Mouse (Mus musculus): Measurements from ENCODE around the gene Rnf150.

Gene Rnf150

GRCm38 (mm10) chr8:83011286-83011685 is 148.1 kb downstream of the Rnf150 start:
- DNase-seq (ENCODE audit: low spot score in 2 of 2), result no peak

DNA sequence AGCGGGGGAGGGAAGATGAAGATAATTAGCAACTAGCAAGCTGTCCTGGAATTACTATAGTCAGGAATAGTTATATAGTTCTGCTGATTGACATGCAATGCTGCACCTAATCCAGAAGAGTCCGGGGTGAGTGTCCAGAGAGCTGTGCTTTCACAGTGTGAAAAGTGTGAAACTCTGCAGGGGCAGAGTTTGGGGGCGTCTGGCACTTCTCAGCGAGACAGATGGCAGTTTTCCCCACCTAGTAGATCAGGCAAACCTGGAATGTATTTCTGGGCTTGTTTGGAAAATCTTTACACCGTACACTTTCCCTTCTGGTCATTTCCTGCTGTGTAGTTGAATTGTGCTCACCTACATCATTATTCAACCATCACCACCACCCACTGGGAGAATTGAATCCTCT is 148.6 kb downstream of the Rnf150 start:
- DNase-seq (ENCODE audit: low spot score in 2 of 2), result no peak

DNA sequence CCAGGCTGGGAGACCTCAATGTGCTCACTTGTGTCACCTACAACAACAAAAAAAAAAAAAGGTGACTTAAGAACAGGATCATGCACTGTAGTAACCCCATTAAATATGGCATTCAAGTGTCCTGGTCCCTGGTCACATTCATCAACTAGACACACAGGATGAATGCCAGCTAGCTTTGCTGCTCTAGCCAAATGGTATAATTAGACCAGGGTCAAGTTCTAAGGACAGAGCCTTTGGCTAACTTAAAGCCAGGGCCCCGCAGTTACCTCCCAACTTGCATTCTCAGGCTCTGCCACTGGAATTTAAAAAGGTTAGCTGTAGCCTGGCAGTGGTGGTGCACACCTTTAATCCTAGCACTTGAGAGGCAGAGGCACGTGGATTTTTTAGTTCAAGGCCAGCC is 165.1 kb downstream of the Rnf150 start:
- DNase-seq (ENCODE audit: low spot score in 2 of 2), result no peak

DNA sequence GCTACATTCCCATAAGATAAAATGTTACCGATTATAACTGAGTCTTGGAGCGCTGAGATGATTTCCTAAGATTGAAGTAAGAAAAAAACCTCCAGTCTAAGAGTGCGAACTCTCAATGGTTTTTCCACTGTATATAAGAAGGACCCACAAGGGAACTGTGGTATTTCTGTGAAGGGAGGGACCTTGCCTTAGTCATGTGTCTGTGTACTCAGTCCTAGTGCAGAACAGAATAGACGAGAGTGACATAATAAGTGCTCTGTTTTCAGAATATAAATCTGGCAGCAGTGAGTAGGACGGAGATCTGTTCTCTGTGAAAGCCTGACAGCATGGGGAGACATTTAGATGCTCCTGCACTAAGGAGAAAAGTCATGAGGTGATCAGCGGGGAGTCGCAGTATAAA is 169.6 kb downstream of the Rnf150 start:
- no peak for DNase-seq (ENCODE audit: low spot score in 2 of 2)

DNA sequence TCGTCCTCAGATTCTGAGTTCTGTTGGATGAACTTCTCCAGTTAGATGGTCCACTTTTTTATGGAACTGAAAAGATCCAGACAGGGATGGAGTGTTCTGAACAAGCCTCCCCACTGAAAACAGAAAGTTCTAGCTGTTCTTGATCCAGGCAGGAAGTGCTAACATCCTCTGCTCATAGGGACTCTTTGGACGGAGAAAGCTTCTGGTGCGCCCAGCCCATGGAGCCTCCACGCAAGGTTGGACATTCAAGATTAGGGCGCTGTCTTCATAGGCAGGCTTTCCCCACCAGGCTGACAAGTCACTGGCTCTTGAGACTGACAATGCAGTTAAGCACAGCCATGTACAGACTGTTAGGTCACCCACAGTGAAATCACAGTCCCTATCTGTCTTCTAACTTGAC is 172.0 kb downstream of the Rnf150 start:
- DNase-seq (ENCODE audit: low spot score in 2 of 2), result no peak

DNA sequence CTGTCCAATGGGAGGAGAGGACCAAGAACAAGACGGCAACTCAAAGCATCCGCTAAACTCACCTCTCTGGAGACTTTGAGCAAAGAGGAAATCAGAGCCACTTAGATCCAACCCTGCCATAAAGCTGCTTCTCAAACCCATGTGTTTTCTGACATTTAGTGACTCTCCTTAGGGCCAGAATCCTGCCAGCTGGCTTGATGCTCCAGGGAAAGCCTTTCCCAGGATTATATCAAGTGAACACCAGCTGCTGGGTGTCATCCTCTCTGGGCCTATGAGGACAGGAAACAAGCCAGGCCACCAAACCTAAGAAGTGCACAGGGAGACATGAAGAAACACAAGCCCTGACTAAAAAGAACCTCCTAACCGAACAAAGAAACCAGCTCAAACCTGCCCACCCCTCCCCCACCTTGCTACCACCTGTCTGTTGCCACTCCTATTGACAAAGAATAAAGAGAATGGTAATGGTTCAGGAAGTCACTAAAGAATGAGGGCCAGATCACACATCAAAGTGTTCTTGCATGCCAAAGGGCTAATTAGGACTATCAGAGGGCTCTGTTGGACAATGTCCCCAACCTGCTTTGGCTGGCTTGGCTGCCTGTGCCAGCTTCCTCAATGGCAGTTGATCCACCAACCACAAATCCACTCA is 173.5 kb downstream of the Rnf150 start:
- no peak for DNase-seq (ENCODE audit: low spot score in 2 of 2)

GRCm38 (mm10) chr8:83037321-83037720 is 174.2 kb downstream of the Rnf150 start:
- DNase-seq (ENCODE audit: low spot score in 2 of 2), result no peak

DNA sequence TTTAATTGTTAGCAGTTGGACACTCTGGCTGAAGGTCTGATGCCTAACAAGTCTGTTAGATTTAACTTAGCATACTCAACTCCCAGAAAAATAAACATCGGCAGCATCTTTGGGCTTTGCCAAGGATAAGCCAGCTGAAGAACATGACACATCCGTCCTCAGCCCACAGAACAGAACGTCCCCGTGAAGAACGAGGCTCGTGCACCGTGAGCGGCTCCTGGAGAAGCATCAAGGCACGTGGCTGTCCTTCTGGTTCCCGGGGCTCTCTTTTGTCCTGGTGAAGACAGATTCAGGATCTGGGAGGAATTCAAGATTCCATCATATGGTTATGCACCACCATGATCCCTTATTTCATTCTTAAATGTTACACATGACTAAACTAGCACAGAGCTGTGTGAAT is 175.4 kb downstream of the Rnf150 start:
- no peak for DNase-seq (ENCODE audit: low spot score in 2 of 2)

DNA sequence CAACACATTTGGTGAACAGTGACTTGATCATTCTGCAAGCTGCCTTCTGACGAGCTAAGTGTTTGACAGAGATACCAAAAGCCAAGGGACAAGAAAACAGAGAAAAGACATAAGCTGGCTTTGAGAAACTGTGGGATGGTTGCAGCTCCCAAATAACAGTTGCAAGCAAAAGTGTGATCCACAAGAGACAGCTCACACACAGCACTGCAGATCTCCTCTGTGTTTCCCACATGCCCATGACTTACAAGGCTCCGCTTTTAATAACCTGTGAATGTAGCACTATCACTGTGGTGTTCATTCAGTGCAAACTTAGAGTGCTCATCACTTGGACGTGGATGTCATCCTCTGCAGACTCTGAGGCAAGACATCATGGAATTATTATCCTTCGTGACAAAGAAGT is 178.3 kb downstream of the Rnf150 start:
- DNase-seq (ENCODE audit: low spot score in 2 of 2), result no peak

- no peak for DNase-seq (ENCODE audit: low spot score in 2 of 2)
Measured at GRCm38 (mm10) chr8:83046912-83047311, 183.8 kb downstream of the Rnf150 start.

GRCm38 (mm10) chr8:83048527-83048926 is 185.4 kb downstream of the Rnf150 start:
- DNase-seq (ENCODE audit: low spot score in 2 of 2), result no peak

DNA sequence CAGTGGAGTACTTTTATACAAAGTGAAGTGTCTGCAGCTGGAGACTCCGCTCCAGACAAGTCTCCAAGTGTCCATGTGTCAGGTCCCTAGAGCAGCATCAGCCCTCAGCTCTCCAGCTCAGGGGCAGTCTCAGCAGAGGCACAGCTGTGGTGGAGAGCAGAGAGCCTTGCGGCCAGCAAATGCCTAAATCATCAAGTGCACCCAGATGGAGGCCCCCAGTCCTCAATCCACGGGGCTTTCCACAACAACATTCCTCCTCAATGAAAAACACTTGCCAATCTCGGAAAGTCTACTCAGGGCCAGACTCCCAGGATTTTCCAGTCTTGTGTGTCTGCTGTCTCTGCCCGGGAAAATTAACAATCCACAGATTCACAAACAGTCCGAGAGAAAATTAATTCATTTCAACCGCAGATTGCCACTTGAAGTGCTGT is 186.0 kb downstream of the Rnf150 start:
- DNase-seq (ENCODE audit: low spot score in 2 of 2), result no peak

DNA sequence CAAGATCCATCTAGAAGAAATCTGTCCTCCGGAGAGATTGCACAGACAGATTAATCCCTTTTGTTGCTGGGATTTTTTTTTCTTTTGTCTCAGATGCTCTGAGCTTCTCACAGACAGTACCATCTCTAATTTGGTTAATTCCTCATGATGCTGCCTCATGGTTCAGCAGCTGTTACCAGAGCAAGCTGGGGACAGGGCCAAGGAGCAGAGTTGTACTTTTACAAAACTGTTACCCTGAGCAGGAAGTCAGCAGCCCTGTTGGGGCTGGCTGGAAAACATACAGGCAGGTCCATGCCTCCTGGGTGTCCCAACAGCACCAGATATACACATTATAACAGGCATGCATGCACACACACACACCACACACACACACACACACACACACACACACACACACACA is 186.5 kb downstream of the Rnf150 start:
- DNase-seq (ENCODE audit: low spot score in 2 of 2), result no peak

DNA sequence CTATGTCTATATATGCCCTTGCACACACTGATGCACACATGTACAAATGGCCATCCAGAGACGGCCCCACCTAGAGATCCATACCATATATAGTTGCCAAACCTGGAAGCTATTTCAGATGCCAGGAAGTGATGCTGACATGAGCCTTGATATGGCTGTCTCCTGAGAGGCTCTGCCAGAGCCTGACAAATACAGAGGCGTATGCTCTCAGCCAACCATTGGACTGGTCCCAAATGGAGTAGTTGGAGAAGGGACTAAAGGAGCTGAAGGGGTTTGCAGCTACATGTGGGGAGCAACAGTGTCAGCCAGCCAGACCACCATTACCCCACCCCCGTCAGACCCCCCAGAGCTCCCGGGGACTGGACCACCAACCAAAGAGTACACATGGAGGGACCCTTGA is 189.7 kb downstream of the Rnf150 start:
- no peak for DNase-seq (ENCODE audit: low spot score in 2 of 2)

GRCm38 (mm10) chr8:83054801-83055200 is 191.6 kb downstream of the Rnf150 start:
- DNase-seq (ENCODE audit: low spot score in 2 of 2), result no peak

DNA sequence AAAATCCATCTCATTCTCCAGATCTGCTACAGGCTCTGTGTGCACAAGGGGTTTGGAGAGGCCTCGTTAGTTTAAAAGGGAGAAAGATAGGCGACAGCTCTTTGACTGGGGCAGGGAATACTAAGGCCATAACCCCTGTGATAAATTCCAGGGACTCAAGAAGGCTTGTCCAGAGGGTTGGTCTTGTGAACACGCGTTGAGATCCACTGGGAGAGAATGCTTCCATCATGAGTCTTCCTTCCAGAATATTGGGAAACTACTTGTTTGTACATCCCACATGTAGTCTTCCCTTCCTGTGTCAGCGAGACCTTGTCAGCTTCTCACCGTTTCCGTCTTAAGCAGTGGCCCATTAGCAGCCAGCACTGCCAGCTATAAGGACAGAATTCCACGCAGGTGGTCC is 195.8 kb downstream of the Rnf150 start:
- no peak for DNase-seq (ENCODE audit: low spot score in 2 of 2)

- no peak for DNase-seq (ENCODE audit: low spot score in 2 of 2)
Measured at GRCm38 (mm10) chr8:83060076-83060475, 196.9 kb downstream of the Rnf150 start.

DNA sequence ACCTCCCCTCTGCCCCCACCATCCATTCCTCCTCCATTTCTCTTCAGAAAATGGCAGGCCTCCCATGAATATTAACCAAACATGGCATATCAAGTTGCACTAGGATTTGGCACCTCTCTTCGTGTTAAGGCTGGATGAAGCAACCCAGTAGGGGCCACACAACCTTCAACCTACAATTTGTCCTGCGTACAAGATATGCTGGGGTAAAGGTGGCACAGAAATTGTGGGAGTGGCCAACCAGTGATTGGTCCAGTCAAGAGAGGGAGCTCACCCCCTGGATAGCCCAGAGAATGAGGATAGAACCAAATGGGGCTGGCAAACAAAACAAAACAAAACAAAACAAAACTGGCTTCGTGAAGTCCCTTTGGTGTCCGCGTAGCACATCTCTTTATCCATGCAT is 198.1 kb downstream of the Rnf150 start:
- DNase-seq (ENCODE audit: low spot score in 2 of 2), result no peak

DNA sequence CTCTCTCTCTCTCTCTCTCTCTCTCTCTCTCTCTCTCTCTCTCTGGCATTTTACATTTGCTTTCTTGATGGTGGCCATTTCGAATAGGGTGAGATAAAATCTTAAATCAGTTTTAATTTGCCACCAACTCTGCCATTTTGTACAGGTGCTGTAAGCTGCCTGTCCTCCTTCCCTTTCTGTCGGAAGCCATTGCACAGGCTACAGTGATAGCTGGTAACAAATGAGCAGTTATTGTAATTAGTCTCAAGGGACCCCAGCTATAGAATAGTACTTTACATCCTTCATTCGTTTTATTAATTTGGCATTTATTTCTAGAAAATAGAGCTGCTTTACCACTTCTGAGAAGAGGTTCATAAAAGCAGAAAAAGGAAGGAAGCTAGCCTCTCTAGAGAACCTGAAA is 198.7 kb downstream of the Rnf150 start:
- DNase-seq (ENCODE audit: low spot score in 2 of 2), result no peak

GRCm38 (mm10) chr8:83062276-83062675 is 199.1 kb downstream of the Rnf150 start:
- DNase-seq (ENCODE audit: low spot score in 2 of 2), result no peak

DNA sequence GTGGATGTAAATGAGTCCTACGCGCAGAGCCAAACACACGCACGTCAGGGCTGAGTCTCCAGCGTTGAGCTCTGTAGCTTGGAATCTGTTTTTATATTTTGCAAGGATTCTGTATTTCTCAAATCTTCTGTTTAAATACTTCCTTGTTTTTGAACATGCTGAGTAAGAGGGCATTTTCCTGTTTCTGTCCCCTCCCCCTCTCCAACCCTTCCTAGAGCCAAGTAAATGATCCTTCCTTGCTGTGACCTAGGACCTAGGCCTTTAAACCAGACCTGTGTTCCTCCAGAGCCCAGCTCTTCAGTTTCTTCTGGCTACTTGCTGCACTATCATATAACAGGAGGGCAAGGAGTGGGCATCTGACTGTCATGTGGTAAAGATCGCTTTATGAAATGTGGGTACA is 200.9 kb downstream of the Rnf150 start:
- no peak for DNase-seq (ENCODE audit: low spot score in 2 of 2)

DNA sequence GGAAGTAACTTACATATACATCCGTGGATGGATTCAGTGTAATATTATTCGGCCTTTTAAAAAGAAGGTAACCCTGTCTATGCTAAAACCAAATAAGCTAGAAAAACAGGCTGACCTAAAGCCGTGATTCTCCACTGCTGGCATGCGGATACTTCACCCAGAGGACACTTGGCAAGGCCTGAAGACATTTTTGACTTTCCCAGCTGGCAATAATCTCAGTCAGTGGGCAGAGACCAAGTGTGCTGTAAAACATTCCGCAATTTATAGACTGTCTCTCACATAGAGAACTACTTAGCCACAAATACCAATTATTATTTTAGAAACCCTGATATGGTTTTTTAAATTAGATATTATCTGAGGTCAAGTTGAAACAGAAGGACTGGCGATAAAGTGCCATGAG is 202.9 kb downstream of the Rnf150 start:
- no peak for DNase-seq (ENCODE audit: low spot score in 2 of 2)

- DNase-seq (ENCODE audit: low spot score in 2 of 2), result no peak
Measured at GRCm38 (mm10) chr8:83066846-83067245, 203.7 kb downstream of the Rnf150 start.

- DNase-seq (ENCODE audit: low spot score in 2 of 2), result no peak
Measured at GRCm38 (mm10) chr8:83067906-83068305, 204.8 kb downstream of the Rnf150 start.
